Mouse (Mus musculus): Measurements from ENCODE around the gene Stk16.

Stk16 gene

DNA sequence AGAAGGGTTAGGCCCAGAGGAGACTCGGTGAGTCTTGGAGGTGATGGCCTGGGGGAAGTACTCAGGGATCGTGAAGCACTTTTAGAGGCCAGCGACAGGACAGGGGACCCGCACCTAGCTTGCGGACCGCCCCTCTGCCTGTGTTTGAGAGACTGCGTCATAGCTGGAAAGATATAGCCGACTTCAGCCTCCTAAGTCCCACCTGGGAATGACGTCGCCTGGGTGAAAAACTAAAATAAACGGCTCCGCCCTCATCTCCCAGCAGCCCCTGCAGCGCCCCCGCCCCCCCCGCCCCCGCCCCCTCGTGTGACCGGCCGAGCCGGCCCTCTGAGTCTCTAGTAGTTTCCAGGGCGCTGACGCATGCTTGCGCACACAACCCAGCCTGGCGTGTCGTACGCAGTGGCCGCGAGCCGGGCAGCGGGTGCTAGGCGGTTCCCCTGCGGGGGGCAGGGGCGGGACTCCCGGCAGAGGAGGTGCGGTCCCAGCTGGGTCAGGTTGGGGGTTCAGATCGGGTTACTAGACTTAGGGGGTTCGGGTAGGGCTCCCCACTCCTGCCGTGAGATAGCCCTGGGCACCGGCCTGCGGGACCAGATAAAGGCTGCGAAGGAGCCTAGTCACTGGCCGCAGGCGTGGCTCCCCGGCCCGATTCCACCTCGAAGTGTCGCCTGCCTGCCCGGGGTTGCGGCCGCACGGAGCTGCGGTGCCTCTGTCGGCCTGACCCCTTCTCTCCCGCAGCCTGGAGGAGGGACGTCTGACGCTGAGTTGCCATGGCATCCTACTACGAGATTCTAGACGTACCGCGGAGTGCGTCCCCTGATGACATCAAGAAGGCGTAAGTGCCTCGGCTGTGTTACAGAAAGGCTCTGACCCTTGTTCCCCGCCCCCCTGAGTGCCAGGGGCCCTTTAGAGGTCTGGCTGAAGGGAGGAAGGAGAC is 25.7 kb downstream of the Stk16 start, which contains the start of gene Dnajb2:
TSS of gene Dnajb2 (plus strand) at position 290 of the 934 bp plus-strand sequence.
- peak; percentile 94 for DNase-seq (ENCODE audit: low read depth)

DNA sequence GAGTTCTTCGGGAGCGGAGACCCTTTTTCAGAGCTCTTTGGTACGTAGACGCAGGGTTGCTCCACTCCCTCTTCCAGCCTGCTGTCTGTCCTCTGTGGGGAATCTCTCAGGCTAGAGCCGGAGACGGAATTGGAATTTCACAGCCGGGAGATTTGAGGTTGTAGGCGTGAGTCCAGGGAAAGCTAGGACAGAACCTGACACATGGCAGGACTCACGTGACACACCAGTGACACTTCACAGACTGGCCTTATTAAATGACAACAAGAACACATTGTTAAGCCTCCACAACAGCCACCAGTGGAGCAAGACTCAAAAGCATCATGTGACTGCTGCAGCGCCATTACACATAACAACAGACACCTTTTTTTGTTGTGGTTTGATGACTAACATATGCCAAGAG is 29.0 kb downstream of the Stk16 start:
- no peak for DNase-seq (ENCODE audit: low read depth)

DNA sequence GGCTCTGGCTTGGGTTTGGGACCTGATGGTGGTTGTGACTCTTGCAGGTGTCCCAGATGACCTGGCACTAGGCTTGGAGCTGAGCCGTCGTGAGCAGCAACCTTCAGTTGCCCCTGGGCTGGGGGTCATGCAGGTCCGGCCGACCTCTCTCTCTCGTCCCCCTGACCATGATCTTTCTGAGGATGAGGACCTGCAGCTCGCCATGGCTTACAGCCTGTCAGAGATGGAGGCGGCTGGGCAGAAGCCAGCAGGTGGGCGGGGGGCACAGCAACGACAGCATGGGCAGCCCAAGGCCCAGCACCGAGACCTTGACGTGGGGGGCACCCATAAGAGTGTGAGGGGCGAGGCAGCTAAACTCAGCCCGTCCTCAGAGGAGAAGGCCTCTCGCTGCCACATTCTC is 32.8 kb downstream of the Stk16 start:
- DNase-seq (ENCODE audit: low read depth), result no peak

DNA sequence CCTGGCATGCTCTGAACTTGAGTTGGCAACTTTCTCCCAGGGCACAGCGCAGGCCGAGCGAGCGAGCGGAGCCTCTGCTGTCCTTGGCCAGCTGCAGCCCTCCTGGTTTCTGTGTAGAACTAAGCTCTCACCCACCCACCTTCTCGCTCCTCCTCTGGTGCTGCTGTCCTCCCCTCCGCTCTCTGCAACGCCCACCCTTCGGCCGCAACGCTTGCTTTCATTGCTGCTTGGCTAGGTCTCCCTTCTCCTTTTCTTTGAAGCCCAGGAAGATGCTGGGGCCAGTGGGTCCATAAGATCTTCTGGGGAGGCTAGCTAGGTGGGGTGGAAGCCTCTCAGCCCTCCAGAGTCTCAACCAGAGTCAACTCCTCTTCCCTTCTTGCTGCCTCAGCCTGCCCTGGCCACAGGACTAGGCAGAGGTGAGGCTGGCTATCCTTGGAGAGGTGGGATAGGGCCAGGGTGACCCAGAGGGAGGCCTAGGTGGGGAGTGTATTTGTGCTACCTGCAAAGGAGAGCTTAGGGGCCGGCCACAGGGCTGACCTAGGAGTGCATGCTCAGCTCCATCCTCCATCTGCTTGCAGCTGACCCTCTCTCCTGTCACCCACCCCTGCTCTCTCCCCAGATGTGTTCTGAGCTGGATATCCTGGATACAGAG is 33.7 kb downstream of the Stk16 start:
- no peak for DNase-seq (ENCODE audit: low read depth)

DNA sequence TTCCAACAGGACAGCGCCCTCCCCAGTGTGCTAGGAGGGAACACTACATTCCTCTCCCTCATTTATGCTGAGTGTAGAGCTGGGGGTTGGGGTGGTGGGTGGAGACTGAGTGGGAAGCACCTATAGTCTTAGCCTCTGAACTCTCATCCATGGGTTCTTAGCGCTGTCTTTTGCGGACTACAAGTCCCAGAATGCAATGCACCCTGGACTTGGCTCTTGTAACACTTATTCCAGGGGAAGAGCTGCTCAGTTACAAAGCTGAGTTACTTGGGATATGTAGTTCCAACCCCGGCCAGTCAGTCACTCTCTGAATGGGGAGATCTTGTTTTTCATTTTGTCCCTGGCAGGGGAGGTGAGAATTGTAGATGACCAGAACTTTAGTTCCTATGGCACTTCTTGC is 34.2 kb downstream of the Stk16 start:
- DNase-seq (ENCODE audit: low read depth), result peak; percentile 61

DNA sequence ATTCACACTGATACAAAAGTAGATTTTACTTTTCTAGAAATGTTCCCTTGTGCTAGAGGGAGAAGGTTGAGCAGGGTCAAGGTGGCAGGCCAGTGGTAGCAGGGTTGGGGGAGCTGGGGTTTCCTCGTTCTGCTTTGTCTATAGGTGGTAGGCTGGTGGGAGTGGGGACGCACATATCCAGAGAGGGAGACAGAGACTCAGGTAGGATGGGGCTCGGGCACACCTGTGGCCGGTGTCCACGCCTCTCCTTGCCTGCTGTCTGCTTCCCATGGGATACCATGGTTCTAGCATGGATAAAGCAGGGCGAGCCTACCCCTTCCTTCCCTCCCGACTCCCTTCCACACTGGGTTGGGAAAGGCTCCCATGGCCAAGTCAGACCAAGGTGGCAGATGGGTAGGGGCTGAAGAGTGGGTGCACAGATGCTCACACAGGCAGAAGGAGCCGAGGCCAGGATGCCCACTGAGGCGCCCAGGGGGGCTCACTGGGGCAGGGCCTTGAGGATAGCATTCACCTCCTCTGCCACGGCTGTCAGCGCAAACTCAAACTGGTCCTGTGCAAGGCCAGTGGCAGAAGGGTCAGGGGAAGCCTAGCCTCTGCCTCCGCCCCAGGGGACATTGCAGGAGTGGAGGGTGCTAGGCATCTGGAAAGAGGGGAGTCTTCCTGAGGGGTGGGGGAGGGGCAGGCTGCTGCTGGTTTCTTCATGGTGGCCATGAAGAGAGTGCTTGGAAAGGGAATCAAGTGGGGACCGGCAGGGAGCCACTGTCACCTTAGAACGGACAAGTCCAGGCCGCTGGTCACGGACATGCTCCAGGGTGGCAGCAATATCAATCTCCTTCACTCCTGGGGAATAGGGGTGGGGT is 36.7 kb downstream of the Stk16 start:
- DNase-seq (ENCODE audit: low read depth), result no peak

DNA sequence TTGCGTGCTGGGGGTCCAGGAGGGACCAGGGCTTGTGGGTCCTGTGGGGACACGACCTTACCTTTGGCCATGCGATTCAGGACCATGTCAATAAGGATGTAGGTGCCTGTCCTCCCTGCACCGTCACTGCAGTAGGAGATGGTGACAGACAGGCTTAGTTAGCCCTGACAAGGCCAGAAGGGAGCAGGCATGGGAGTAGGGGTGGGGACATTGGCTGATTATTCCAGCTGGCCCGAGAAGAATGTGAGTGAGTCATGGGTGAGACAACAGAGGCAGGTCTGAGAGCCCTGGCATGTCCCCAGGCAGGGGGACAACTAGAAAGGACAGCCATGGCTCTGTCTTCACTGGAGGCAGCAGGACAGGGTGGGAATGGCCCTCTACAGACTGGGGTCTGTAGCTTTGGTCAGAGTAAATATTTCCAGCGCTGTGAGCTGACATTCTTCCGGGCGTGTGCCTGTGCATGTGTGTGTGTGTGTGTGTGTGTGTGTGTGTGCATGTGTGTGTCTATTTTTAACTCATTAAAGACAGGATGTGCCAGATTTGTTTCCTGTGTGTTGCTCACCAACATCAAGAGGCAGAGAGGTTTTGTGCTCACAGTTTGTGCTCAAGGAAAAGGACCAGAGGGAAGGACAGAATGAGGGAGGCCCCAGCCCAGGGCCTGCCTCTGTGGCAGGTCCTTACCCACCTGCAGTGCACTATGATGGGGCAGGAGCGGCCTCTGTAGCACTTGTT is 37.6 kb downstream of the Stk16 start:
- DNase-seq (ENCODE audit: low read depth), result peak; percentile 76

DNA sequence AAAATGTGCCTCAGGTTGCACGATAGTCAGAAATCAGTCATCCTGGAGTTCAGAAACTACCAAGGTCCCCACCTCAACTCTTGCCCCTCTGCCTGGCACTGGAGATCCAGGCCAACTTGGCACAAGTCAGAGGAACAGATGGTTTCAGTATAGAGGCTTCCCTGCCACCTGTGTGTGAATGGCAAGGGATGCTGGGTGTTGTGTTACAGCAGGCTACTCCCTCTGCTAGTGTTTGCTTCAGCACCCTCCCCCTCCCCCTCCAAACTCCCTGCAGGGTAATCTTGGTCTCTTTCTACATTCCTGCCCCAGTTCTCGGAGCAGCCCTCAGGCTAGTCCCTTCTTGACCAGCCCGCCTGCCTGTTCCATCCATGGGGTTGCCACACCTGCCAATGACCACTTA is 39.9 kb downstream of the Stk16 start:
- peak; percentile 48 for DNase-seq (ENCODE audit: low read depth)

DNA sequence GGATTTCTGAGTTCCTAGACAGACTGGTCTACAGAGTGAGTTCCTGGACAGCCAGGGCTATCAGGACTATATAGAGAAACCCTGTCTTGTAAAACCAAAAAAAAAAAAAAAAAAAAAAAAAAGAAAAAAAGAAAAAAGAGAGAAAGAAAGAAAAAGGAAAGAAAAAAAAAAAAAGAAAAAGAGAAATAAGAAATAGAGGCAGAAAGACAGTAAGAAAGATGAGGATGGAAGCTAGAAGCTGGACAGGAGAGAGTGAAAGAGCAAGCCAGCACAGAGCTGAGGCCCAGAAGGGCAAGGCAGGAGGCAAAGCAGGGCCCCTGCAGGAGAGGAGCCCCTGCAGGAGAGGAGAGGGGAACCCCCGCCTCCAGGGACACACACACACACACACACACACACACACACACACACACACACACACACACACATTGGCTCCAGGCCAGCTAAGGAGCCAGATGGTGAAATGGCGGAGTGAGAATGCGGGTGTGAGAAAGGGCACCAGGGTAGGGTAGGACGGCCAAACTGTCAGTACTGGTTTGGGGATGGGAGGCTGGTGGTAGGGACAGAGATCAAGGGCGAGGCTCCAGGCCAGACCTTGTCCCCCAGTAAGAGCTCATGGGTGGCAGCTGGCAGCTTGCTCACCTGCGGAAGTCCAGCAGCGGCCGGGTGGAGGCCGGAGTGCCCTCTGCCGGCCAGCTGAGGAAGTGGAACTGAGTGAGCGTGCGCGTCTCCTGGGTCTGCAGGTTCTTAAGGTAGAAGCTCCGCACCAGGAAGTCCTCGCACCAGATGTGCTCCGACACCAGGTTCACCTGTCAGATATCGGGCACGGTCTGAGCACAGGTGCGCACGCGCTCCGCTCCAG is 40.7 kb downstream of the Stk16 start:
- no peak for DNase-seq (ENCODE audit: low read depth)

DNA sequence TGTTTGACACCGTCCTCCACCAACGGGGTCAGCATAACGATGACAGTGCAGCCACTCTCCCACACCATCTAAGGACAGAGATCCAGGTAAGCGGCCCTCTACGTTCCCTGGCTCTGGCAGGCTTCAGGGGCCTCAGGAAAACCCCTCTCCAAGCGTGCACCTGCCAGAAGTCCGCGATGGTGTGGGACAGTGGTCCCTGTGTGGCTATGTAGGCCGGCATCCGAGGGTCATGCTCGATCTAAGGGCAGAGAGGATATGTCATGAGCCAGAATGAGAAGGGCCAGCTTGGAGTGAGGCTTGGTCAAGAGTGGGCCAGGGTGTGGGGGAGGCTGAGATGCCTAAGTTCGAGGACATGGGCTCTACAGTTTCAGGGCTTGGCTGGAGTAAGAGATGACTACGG is 41.7 kb downstream of the Stk16 start:
- no peak for DNase-seq (ENCODE audit: low read depth)

DNA sequence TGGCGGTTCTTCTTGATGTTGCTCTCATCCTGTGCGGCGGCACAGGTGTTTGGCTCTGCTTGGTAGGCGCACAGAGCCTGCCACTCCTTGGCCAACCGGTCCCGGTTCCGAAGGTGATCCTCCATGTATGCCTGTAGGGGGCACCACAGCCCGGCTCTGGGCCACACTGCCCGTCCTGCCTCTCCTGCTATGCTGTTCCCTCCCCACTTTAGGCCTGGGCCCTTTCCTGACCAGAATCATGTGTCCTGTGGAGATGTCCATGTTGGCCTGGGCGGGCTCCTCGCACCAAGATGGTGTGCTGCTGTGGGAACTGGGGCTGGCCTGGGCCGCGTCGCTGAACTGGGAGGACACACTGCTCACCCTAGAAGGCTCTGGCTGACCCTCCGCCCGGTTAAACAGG is 42.4 kb downstream of the Stk16 start:
- no peak for DNase-seq (ENCODE audit: low read depth)

DNA sequence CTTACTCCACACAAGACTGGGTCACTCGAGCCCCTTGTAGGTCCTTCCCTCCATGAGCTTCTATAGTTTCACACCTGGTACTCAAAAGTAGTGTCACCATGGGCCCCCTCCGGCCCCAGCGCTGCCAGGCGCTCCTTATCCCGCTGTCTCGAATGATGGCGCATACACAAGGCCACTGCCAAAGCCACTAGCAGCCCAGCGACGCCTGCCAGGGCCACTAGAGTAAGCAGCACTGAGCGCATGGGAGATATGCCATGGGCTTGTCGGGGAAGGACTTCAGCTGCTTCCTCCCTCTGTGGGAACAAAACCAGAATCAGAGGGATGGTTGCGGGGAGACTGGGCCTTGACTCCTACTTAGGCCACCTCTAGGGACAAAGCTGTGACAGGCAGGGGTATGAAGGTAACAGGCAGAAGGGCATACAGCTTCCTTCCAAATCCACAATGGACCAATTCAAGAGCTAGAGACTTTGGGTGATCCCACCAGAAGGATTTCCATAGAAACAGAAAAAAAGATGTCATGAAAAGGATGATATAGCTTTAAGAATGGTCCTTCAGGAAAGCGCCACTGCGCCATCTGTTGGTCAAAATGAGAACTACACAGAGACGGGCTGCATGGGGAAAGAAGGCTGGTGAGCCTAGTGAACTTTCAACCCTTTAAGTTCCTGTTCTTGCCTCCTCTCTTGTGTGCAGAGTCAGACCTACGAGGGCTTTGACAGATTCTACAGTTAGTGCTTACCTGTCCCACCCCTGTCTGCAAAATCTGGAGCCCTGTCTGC is 43.4 kb downstream of the Stk16 start:
- peak; percentile 93 for DNase-seq (ENCODE audit: low read depth)

DNA sequence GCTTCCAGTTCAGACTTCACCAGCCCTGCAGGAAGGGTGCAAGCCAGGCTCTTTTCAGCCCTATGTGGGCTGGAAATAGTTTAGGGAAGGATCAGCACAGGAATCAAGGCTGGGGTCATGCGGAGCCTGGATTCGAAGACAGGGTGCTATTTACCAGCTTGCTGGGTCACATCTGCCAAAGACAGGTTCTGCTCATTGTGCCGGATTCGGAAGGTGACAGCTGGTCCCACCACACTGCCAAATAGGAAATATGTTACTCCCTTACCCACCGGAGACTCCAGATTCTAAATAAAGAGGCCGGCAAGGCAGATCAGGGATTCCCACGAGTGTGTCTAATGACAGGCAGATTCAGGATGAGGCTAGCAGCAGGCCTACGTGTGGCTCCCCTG is 44.0 kb downstream of the Stk16 start:
- DNase-seq (ENCODE audit: low read depth), result no peak

DNA sequence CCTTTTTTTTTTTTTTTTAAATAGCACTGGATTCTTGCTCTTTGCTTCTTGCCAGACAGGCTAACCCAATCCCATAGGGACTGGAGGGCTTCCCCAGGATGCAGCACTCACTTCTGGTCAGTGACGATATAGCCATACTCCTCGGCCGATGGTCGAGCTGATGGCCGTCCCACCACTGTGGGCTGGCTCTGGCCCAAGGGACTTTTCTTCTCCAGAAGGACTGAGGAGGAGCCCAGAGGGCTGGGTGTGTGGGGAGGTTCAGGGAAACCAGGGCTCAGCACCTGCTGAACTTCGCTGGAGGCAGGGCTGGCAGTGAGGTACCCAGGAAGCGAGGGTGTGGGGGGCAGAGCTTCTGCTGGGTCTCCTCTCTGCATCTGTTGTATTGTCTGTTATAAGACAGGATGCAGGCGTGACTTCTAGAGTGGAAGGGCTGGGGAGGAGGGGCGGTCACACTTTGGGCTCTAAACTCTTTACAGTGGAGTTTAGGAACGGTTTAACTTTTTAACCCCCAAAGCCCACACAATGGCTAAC is 44.9 kb downstream of the Stk16 start:
- DNase-seq (ENCODE audit: low read depth), result no peak

DNA sequence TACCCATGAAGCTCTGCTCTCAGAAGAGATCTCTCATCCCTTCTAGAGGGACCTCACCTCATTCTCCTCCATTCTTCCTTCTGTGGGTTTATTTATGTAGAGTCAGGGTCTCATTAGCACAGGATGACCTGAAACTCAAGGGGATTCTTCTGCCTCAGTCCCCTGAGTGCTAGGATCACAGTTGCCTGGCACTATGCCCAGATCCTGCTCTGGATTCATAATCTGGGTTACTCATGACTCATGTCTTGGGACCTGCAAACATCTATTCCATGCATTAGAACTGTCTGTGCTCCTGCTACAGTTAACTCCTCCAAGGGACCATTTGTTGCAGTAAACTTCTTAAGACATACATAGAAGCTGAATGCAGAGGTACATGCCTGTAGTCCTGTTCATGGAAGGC is 50.6 kb downstream of the Stk16 start:
- DNase-seq (ENCODE audit: low read depth), result peak; percentile 64

DNA sequence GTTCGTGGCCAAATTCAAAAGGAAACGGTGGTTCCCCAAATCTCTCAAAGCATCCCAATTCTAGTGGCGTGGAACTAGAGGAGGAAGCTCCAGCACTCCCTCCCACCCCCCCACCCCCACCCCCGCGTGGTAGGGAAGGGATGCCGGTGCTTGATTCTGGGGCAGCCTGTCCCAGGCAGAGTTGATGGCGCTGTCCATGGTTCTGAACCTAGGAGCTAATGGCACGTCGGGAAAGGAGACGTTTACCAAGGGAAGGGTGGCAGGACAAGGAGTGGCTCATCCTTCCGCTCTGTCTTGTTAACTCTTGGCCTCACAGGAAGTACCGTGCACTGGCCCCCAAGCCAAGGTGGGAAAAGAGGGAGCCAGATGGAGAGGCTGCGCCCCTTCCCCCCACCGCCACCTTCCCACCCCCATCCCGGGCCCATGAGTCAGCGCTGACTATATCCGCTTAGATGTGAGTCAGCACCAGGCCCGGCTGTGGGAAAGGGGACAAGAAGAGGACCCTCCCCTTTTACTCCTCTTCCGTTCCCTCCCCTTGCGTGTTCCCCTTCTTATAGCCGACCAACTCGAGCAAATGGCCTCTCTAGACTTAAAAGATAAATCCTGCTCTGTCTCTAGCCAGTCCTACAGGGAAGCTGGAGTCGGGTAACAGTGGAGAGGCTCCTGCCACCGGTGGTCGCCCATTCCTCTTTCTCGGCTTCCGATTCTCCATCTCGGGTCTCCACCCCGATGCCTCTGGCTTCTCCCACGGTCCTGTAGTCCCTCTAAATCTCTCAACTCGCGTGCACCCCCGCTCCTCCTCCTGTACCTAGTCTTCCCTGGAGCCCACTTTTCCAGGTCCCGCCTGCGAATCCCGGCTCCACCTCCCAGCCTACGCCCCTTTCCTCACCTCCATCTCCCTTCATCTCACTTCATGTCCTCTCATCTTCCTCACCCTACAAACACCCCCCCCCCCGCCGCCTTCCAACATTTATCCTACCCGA is 52.6 kb downstream of the Stk16 start:
- DNase-seq (ENCODE audit: low read depth), result peak; percentile 95

DNA sequence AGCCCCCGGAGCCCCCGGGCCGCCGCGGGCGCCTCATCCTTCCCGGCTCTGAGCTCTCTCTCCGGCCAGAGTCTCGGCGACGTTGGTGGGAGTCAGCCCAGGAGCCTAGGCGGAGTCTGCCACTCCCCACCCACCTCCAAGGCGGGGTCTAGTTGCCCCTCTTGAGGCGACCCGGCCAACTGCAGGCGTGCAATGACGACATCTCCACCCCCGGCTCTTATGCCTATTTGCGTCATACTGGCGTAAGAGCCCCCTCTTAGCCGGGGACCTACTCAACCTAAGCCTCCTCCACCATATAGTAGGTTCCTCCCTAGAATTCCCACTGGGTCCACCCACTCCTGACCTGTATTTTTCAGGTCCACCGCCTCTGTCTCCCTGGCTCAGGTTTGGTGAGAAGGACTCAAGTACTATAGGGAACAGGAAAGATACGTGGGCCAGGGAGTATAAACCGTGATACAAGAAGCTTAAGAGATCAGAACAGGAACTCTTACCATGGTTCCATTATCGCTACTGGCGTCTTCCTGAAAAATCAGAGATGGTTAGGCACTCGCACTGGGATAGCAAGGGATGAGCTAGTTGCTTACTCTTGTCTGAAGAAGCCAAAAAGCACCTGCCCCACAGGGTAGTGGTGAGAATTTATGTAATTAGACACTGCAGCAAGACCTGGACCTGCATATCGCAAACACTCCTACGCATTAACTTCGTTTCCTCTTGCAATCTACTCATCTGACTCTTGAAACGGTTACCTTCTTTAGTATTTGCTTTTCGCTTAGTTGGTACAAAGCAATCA is 53.6 kb downstream of the Stk16 start, which contains the start of gene Ptprn:
TSS of gene Ptprn (minus strand) at position 412 of the 790 bp plus-strand sequence.
- peak; percentile 83 for DNase-seq (ENCODE audit: low read depth)

Measured in NIH3T3 (cell line).